ENCODE assay signal across 8 mouse cellular contexts in genomic region chr7:82688736-82689135, GRCm38 (mm10). TPM values are rescaled to one million over a fixed set of nuclear protein-coding genes. Genes with fewer than 3 reads are reported as not detected.
DNase-seq lines count a peak whose midpoint lies in the region; ATAC-seq lines count a peak whose summit lies in the region.

No protein-coding gene starts in this region.

- intact Hi-C loops in gastrocnemius, postnatal 14 days (cut with DNase I; ENCODE audit: low total_unique reads), result no loop called here
- intact Hi-C loops in left cerebral cortex, postnatal 25 days (cut with DNase I), result no loop called here

- peak; percentile 8 for DNase-seq in ovary, adult 18-20 months (ENCODE audit: low spot score)
- no peak for DNase-seq in ovary, postnatal 10 days (ENCODE audit: low spot score)
- peak; percentile 27 for DNase-seq in adrenal gland, postnatal 25 days
- DNase-seq in gastrocnemius, postnatal 14 days, result peak; percentile 58
- peak; percentile 20 to 57 for DNase-seq in left cerebral cortex, postnatal 25 days (ENCODE audit: low spot score in 2 of 2)
- DNase-seq in cerebellum, adult 8-10 months, result no peak
- DNase-seq in spleen, adult 18-20 months, result no peak

- peak; percentile 72 for ATAC-seq in megakaryocyte progenitor cell, adult 5-6 weeks (replicated peaks; ENCODE audit: poor library complexity)

RNA-seq across cellular contexts. Expression of gene Efl1, which starts 40.3 kb away (rescaled TPM):
- total RNA-seq in adrenal gland, postnatal 25 days (2021), result 17.5 and 22.4 TPM in 2 replicates
- total RNA-seq in gastrocnemius, postnatal 14 days (2021), result 1 to 10 TPM; 8.3 to 8.9 TPM
- 10 to 100 TPM; 16.0 to 16.1 TPM for total RNA-seq in left cerebral cortex, postnatal 25 days (2021)
- total RNA-seq in megakaryocyte progenitor cell, adult 5-6 weeks (2015), result 17.5 and 19.6 TPM in 2 replicates
- total RNA-seq in megakaryocyte progenitor cell, adult 5-6 weeks (2017), result 26.8 and 27.9 TPM in 2 replicates

RNA-seq across cellular contexts. Expression of gene Saxo2, which starts 40.4 kb away (rescaled TPM):
- total RNA-seq in adrenal gland, postnatal 25 days (2021), result 0.81 and 2.6 TPM in 2 replicates
- 1 to 10 TPM; 1.4 to 1.6 TPM for total RNA-seq in gastrocnemius, postnatal 14 days (2021)
- 1 to 10 TPM; 8.5 to 9.7 TPM for total RNA-seq in left cerebral cortex, postnatal 25 days (2021)
- 0.79 and 1.4 TPM in 2 replicates for total RNA-seq in megakaryocyte progenitor cell, adult 5-6 weeks (2015)
- total RNA-seq in megakaryocyte progenitor cell, adult 5-6 weeks (2017), result 0.47 and 0.50 TPM in 2 replicates

Comparison
In these comparisons a context has a peak if more than half of its experiments do, and no peak if none do; other contexts are left out.
1. DNase-seq: peak in ovary, adult 18-20 months (single experiment), adrenal gland, postnatal 25 days (single experiment), gastrocnemius, postnatal 14 days (single experiment) and left cerebral cortex, postnatal 25 days (2 of 2); none in ovary, postnatal 10 days (single experiment), cerebellum, adult 8-10 months (single experiment) and spleen, adult 18-20 months (0 of 2).